Mouse (Mus musculus) heart, postnatal 0 days (tissue): ENCODE data around the gene Tmem219. TPM values are rescaled to one million over a fixed set of nuclear protein-coding genes. Genes with fewer than 3 reads are reported as not detected.
A peak's percentile ranks its signal among the peaks of the same experiment; 100 is the strongest.

Source experiments
- ATAC-seq: fragments of 200-750 bp; cut with Nextera tagmentation; 2 replicates; pipeline ENCODE4 v1.8.0; 2017; ENCODE audit warnings: low read depth, moderate number of reproducible peaks, moderate library complexity; ENCODE audit not compliant: insufficient read depth
- DNase-seq: peaks from one replicate; pipeline ENCODE4 v3.0.0-alpha.2; 2016; ENCODE audit warnings: low spot score
- H3K27ac ChIP-seq: fragments of 300-500 bp; sonication (generic); 2 replicates; pipeline ENCODE4 v1.5.1; 2014; ENCODE audit warnings: low read depth, mild to moderate bottlenecking
- H3K27me3 ChIP-seq: fragments of 300-500 bp; sonication (generic); 2 replicates; pipeline ENCODE4 v1.6.1; 2014; ENCODE audit warnings: low read length, mixed read lengths; ENCODE audit not compliant: control insufficient read depth, insufficient read depth
- H3K36me3 ChIP-seq: fragments of 300-500 bp; sonication (generic); replicated peaks from 2 replicates; pipeline ENCODE4 v1.6.1; 2014; ENCODE audit warnings: low read length, mixed read lengths; ENCODE audit not compliant: control insufficient read depth, insufficient read depth
- H3K4me1 ChIP-seq: fragments of 300-500 bp; sonication (generic); 2 replicates; pipeline ENCODE4 v1.6.1; 2014; ENCODE audit warnings: antibody characterized with exemption; ENCODE audit not compliant: control insufficient read depth, insufficient read depth
- H3K4me2 ChIP-seq: fragments of 300-500 bp; sonication (generic); 2 replicates; pipeline ENCODE4 v1.6.1; 2014; ENCODE audit warnings: low read depth, mild to moderate bottlenecking, low read length, moderate library complexity
- H3K4me3 ChIP-seq: fragments of 300-500 bp; sonication (generic); 2 replicates; pipeline ENCODE4 v1.5.1; 2014; ENCODE audit warnings: low read depth, low read length
- H3K9ac ChIP-seq: fragments of 300-500 bp; sonication (generic); replicated peaks from 2 replicates; pipeline ENCODE4 v1.6.1; 2014; ENCODE audit warnings: low read depth, low read length, mixed read lengths
- H3K9me3 ChIP-seq: fragments of 300-500 bp; sonication (generic); replicated peaks from 2 replicates; pipeline ENCODE4 v1.6.1; 2016; ENCODE audit warnings: low read length; ENCODE audit not compliant: control insufficient read depth
- CTCF ChIP-seq: IDR thresholded peaks from 2 replicates; pipeline ENCODE4 v1.5.1; 2016; ENCODE audit warnings: antibody characterized with exemption, control low read depth, low read depth
- EP300 ChIP-seq: IDR thresholded peaks from 2 replicates; pipeline ENCODE4 v1.6.1; 2016; ENCODE audit warnings: antibody characterized with exemption, low read depth
- WGBS: fragments of 180-500 bp; shearing (Covaris S2); extraction: QIAGEN DNeasy Blood & Tissue Kit; methylation state at CpG from one replicate; pipeline ENCODE4 v1.1.7; 2014; 5-methylcytosine and 5-hydroxymethylcytosine counted together
- polyA plus RNA-seq: library from polyadenylated mRNA; unstranded; fragments of >200 nt; fragmentation: Nextera tagmentation; extraction: Ambion mirVana; gene quantifications from 2 replicates; pipeline ENCODE4 v1.2.1, GENCODE M21; 2015
- total RNA-seq: library from RNA; depleted of rRNA; stranded (reverse); fragments of >200 nt; gene quantifications from 2 replicates; pipeline ENCODE4 v1.2.3, GENCODE M21; 2014; ENCODE audit warnings: low replicate concordance

The Tmem219 gene
- total and polyA plus RNA-seq, 2 experiments from 2014 or later = 20.5 to 30.0 TPM

DNA sequence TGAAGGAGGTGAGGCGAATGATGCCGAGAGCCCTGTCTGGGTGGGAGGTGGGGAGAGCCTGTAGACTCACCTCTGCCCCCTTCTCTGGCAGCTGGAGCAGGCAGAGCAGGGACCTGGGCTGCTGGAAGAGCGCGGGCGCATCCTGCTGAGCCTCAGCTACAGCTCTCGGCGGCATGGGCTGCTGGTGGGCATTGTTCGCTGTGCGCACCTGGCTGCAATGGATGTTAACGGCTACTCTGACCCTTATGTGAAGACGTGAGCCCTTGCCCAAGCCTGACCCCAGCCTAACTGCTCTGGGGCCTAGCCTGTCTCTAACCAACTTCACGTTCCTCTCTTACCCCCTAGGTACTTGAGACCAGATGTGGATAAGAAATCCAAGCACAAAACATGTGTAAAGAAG, 71.5 kb downstream of the Tmem219 start:
- no peaks in the 10 kb centered on the region for H3K9me3 ChIP-seq
- WGBS = 52% methylated on average over 12 of the region's 12 CpGs
- H3K27me3 ChIP-seq = peaks cover 41% of the 10 kb centered on the region
- H3K36me3 ChIP-seq = peaks cover 45% of the 10 kb centered on the region
- no peak overlapping the region for H3K4me3 ChIP-seq
- DNase-seq = no peak
- ATAC-seq = no peak
- no peak overlapping the region for H3K27ac ChIP-seq
- H3K9ac ChIP-seq = no peak overlapping the region
- H3K4me1 ChIP-seq = no peaks in the 10 kb centered on the region
- TF ChIP-seq CTCF = no peak
- TF ChIP-seq EP300 = no peak
- no peak overlapping the region for H3K4me2 ChIP-seq

DNA sequence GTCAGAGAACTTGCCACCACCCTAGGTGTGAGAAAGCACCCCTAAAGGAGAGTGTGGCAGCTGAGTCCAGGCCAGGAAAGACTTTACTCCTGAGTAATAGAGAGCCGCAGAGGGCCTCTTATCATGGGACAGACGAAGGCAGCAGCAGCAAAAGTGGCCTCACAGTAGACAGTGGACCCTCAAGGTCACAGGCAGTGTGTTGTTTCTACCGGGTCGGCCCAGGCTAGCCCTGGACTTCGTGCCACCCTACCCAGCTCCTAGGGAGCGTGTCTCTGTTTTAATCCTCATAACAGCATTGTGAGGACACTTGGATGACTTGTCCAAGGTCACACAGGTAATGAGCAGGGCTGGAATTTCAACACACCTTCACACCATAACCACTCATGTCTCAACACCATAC, 72.6 kb downstream of the Tmem219 start:
- no peak overlapping the region for H3K4me2 ChIP-seq
- TF ChIP-seq CTCF (no peak), EP300 (no peak)
- WGBS = 54% methylated on average over 6 of the region's 6 CpGs

DNA sequence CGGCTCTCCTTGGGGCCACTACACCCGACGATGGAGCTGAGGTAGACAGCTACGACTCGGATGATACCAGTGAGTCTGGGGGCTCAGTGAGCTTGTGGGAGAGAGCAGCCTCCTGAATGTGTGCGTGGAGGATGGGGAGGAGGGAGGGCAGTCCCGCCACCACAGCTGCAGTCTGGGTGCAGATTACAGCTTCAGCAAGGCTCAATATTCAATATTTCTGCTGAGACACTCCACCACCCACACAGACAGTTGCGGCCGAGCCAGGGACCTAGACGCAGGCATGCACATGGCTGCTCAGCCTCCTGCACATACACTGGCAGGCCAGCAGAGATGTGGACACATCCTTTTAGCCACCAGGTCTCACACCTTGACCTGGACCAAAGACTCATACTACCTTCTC, 73.9 kb downstream of the Tmem219 start:
- no peak for TF ChIP-seq CTCF
- no peak for TF ChIP-seq EP300
- peaks cover 49% of the 10 kb centered on the region for H3K27me3 ChIP-seq
- no peaks in the 10 kb centered on the region for H3K9me3 ChIP-seq
- ATAC-seq (no peak), DNase-seq (no peak)
- H3K9ac ChIP-seq = no peak overlapping the region
- H3K4me3 ChIP-seq = no peak overlapping the region
- no peak overlapping the region for H3K27ac ChIP-seq
- peaks cover 22% of the 10 kb centered on the region for H3K36me3 ChIP-seq
- H3K4me1 ChIP-seq = no peaks in the 10 kb centered on the region
- 26% methylated on average over 10 of the region's 10 CpGs for WGBS
- no peak overlapping the region for H3K4me2 ChIP-seq

More for the DNA sequence above, 72.6 kb downstream of the Tmem219 start:
- ATAC-seq (no peak), DNase-seq (no peak)
- Histone ChIP-seq H3K4me3 (no peak overlapping the region), H3K27ac (no peak overlapping the region), H3K27me3 (peaks cover 49% of the 10 kb centered on the region), H3K9me3 (no peaks in the 10 kb centered on the region), H3K36me3 (peaks cover 35% of the 10 kb centered on the region), H3K9ac (no peak overlapping the region), H3K4me1 (no peaks in the 10 kb centered on the region)

DNA sequence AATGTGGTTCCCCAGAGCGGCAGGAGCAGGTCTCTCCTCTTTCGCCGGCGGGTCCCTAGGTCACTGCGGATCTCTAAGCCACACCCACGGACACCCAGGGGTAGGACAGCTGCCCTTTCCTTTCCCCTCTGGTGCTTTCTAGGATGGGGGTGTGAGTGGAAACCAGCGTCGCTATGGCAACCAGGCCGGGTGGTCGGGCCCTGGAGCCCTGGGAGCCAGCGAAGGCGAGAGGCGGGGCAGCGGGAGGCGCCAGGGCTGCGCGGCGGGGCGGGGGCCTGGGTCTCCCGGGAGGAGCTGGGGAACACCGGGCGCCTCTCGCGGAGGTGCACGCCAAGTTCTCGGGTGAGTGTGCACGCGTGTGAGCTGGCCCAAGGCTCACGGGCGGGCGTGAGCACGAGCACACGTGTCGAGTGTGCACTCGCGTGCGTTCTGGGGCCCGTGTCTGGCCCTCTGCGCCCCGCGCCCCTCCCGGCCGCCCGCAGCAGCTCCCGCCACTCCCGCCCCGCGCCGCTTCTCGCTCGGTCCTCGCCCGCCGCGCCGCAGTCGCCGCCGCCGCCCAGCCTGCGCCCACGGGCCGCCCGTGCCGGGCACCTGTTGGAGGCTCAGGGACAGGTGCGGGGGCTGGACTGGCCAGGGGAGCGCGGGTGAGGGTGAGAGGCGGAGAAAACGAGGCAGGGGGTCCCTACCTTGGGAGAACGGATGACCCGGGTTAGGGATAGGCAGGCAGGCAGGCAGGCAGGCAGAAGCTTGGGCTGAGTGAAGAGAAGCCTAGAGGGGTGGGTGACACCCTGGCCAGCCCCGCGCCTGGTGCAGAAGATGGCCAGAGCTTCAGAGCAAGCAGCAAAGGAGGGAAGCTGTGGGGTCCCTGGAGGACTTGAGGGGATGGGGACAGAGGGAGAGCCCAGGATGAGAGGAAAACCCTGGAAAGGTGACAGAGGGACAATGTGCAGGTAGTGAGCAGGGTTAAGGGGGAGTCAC, 75.0 kb downstream of the Tmem219 start:
- Histone ChIP-seq H3K36me3 (peaks cover 11% of the 10 kb centered on the region), H3K27me3 (peaks cover 49% of the 10 kb centered on the region), H3K4me2 (peak overlapping the region; percentile 67), H3K4me3 (peak overlapping the region; percentile 44), H3K4me1 (no peaks in the 10 kb centered on the region), H3K27ac (no peak overlapping the region), H3K9ac (no peak overlapping the region), H3K9me3 (no peaks in the 10 kb centered on the region)
- TF ChIP-seq CTCF (no peak), EP300 (no peak)
- WGBS = 1% methylated on average over 71 of the region's 74 CpGs
- no peak for ATAC-seq
- DNase-seq = no peak

DNA sequence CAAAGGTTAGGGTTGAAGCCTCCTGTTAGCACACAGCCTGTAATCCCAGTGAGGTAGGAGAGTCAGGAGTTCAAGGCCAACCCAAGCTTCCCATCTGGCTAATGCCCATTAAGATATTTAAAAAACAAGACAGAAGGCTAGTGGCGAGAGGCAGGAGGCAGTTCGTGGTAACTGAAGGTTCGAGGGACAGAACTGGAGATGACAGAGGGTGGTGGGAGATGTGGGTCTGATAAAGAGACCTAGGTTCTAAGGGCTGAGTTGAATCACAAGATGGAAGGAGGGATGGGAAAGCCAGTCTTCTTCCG, 75.6 kb downstream of the Tmem219 start, which contains the start of gene Doc2a:
TSS of gene Doc2a (plus strand) at position 301 of the 305 bp plus-strand sequence.
- TF ChIP-seq EP300 (no peak), CTCF (no peak)
- H3K27me3 ChIP-seq = peaks cover 49% of the 10 kb centered on the region
- H3K9me3 ChIP-seq = no peaks in the 10 kb centered on the region
- DNase-seq (no peak), ATAC-seq (no peak)
- H3K36me3 ChIP-seq = peaks cover 4% of the 10 kb centered on the region; the same call in 1 of the 2 replicates
- no peak within 1 kb of the TSS for H3K27ac ChIP-seq
- peak within 1 kb of the TSS; percentile 67 for H3K4me2 ChIP-seq
- no peak within 1 kb of the TSS for H3K9ac ChIP-seq
- H3K4me1 ChIP-seq = no peaks in the 10 kb centered on the region
- WGBS = 41% methylated on average over 4 of the region's 4 CpGs
- H3K4me3 ChIP-seq = peak within 1 kb of the TSS; percentile 44
